Mouse (Mus musculus) embryo, embryonic 9.5 days (tissue): ENCODE measurements around the gene Ggt6.

Experiments
- DNase-seq: peaks from one replicate; pipeline ENCODE4 v3.0.0-alpha.2; 2017; ENCODE audit errors: extremely low spot score

The Ggt6 gene

DNA sequence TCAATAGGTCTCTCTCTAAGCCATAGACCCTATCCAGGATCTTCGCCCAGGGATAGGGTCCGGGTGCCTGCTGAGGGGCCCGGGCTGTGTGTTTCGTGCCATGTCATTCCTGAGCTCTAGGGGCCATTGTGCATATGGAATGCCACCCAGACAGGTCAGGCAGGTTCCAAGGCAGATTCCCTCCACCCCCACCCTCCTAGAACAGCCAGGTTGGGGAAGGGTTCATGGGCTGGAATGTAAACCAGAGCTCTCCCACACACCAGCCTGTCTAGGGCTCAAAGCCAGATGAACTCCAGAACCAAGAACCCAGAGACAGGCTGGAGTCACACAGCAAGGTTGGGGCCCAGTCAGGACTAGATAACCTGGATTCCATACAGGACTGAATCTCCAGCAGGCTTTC is 38.2 kb downstream of the Ggt6 start:
- no peak for DNase-seq

DNA sequence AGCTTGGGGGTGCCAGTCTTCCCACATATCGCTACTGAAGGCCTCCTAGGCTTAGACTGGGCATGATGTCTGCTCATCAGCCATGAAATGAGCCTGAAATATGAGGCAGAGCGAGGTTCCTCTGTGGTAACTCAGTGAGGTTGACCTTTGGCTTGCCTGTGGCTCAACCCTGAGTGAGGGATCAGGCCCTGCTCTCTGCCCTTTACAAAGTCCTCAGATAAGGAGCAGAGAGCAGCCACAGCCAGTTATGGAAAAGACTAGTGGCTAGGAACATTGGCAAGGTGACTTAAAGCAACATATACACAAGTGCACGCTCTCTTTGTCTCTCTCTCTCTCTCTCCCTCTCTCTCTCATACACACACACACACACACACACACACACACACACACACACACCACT is 39.6 kb downstream of the Ggt6 start:
- DNase-seq = no peak

DNA sequence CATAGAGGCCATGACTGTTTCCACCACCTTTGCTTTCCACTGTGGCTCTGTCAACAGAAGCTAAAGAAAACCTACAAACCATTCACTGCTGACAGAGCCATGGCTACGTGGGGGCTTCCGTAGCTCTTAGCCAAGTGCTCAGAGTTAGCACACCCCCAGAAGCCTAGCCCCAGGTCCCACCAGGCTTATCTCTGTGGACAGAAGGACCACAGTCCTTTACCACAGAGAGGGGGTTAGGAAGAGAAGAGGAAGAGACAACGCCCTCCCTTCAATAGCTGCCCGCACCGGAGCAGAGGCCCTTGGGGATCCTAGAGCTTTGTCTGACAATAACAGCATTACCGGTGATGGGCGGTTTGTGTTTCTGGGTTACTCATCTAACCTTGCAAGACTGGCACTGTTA is 40.1 kb downstream of the Ggt6 start:
- no peak for DNase-seq

- no peak for DNase-seq
Observed at GRCm38 (mm10) chr11:72476074-72476625, 40.8 kb downstream of the Ggt6 start.

- DNase-seq = no peak
Observed at GRCm38 (mm10) chr11:72477182-72477581, 41.9 kb downstream of the Ggt6 start.

GRCm38 (mm10) chr11:72477653-72478052 is 42.3 kb downstream of the Ggt6 start:
- DNase-seq = no peak

DNA sequence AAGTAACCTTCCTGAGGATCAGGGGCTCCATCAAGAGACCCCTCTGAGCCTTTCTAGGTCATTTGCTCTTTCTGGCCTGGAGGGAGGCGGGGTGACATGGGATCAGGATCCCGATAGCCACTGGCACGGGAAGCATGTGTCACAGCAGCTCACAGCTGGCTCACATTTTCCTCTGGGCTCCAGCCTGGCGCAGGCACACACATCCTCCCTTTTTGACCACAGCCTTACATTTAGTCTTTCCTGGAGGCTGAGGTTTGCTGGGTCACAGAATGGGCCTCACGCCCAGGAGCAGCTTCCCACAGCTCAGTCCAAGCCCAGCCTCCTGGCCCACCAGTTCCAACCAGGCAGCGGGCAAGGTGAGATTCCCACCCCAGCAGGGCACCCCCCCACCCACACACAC is 42.9 kb downstream of the Ggt6 start:
- DNase-seq = no peak

DNA sequence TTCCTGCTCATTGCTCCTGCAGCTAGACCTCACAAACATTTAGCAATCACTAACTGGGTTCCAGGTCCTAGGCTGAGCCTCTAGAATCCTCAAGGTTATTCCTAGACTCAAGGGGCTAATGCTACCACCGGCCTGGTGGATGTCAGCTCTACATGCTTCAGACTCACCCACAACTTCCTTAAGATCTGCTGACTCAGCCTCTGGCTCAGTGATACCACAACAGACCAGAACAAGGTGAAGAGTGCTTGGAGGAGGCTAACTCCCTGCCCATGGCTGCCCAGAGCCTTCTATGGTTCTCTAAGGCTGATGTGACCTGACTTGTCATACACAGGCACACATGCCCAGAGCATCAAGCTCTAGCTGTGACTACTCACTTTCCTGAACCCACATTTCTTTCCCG is 44.2 kb downstream of the Ggt6 start:
- DNase-seq = no peak

GRCm38 (mm10) chr11:72481313-72481712 is 46.0 kb downstream of the Ggt6 start:
- no peak for DNase-seq

DNA sequence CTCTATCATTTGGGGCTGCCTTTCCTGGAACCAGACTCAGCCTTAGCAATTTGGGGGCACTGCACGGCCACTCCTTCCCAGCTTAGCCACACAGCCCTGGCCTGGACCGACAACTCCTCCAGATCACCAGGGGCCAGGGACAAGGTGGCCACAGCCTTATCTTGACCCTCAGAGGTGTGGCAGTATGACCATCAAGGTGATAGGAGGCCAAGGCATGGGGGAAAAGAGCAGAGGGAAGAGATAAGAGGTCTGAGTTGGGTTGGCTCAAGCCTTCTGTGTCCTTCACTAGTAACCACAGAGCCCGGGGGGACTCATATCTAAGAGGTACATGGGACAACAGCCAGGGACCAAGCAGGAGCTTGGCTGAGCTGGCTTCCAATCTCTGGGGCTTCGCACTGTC is 46.6 kb downstream of the Ggt6 start:
- no peak for DNase-seq

- no peak for DNase-seq
Observed at GRCm38 (mm10) chr11:72484549-72484948, 49.2 kb downstream of the Ggt6 start.

DNA sequence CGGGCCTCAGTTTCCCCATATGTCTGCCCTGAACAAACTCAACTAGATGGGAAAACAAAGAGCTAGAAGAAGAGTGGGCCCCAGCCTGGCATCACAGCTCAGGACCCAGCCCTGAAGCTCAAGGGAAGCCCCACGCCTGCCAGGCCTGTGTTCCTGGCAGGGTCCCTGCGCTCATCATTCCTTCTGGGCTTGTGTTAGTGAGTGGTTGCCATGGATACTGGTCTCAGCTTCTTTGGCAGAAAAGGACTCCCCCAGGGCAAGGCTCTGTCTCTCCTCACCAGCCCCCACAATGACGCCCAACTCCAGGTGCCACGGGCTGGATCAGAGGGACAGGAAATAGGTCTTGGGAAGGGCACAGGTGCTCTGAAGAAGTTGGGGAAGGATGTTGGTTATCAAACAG is 49.8 kb downstream of the Ggt6 start:
- no peak for DNase-seq

- DNase-seq = no peak
Observed at GRCm38 (mm10) chr11:72485960-72486359, 50.6 kb downstream of the Ggt6 start.

DNA sequence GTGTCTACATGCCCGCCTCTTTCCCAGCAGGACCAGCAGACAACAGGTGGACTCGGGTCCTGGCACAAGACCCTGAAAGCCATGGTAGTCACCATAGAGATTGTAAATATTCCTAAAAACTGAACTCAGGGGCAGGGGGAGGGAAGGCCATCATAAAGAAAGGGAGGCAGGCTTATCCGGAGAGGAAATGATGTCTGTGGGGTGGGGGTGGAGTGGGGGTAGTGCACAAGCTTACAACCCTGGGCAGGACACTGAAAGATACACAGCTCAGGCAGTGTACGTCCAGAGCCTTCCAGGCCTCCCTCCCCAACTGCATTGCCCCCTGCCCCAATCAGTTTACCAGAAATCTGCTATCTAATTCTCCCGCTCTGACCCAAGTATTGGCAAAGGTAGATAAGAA is 51.8 kb downstream of the Ggt6 start:
- DNase-seq = no peak

GRCm38 (mm10) chr11:72487739-72488138 is 52.4 kb downstream of the Ggt6 start:
- no peak for DNase-seq
